ENCODE assay signal across 8 mouse cellular contexts in genomic region chr5:145139571-145140519, GRCm38 (mm10). TPM values are rescaled to one million over a fixed set of nuclear protein-coding genes. Genes with fewer than 3 reads are reported as not detected.
DNase-seq lines count a peak whose midpoint lies in the region; ATAC-seq lines count a peak whose summit lies in the region.

TSS of gene Pdap1 (minus strand) at chr5:145140238.
TSS of gene Bud31 (plus strand) at chr5:145140362.

- peak within 1 kb of the TSS; percentile 87 for H3K4me2 ChIP-seq in hindbrain, embryonic 12.5 days (replicated peaks)

- peak within 1 kb of the TSS; percentile 90 for H3K27ac ChIP-seq in hindbrain, embryonic 12.5 days

- peaks cover 28% of the 10 kb centered on the region for H3K4me1 ChIP-seq in hindbrain, embryonic 12.5 days

- peak; percentile 94 for ATAC-seq in hindbrain, embryonic 12.5 days (ENCODE audit: low FRiP score)

- peaks cover 57% of the 10 kb centered on the region for H3K36me3 ChIP-seq in hindbrain, embryonic 12.5 days

- WGBS in hindbrain, embryonic 12.5 days: under 1% methylated on average over 79 of the region's 84 CpGs

- no peaks in the 10 kb centered on the region for H3K27me3 ChIP-seq in hindbrain, embryonic 12.5 days

- H3K9me3 ChIP-seq in hindbrain, embryonic 12.5 days (replicated peaks): no peaks in the 10 kb centered on the region

- peak within 1 kb of the TSS; percentile 88 for H3K9ac ChIP-seq in hindbrain, embryonic 12.5 days

- peak; percentile 95 for DNase-seq in Muller cell, postnatal 12 days (ENCODE audit: inconsistent ontology term)
- peak; percentile 94 for DNase-seq in cerebellum, adult 9-11 months
- peak; percentile 92 to 95 for DNase-seq in frontal cortex, postnatal 10 days (ENCODE audit: low spot score in 2 of 2)
- DNase-seq in layer of hippocampus, postnatal 14 days (ENCODE audit: low spot score in 2 of 2): peak; percentile 96 to 98
- peak; percentile 96 for DNase-seq in lung, postnatal 14 days
- peak; percentile 93 for DNase-seq in retina, adult 2 months (ENCODE audit: low read depth, low spot score)
- DNase-seq in thymus, postnatal 36 days: peak; percentile 94

- H3K4me3 ChIP-seq in hindbrain, embryonic 12.5 days: peak within 1 kb of the TSS; percentile 94

RNA-seq across cellular contexts. Expression of gene Pdap1, which starts in this region (rescaled TPM):
- 111 and 144 TPM in 2 replicates for polyA plus RNA-seq in hindbrain, embryonic 12.5 days (2016; fragmentation: Nextera tagmentation; extraction: Ambion mirVana)
- total RNA-seq in layer of hippocampus, postnatal 14 days (2021): 100 to 1,000 TPM in 1 of 2 experiments, 10 to 100 TPM in 1; 99.5 to 114 TPM

RNA-seq across cellular contexts. Expression of gene Bud31, which starts in this region (rescaled TPM):
- polyA plus RNA-seq in hindbrain, embryonic 12.5 days (2016; fragmentation: Nextera tagmentation; extraction: Ambion mirVana): 210 and 215 TPM in 2 replicates
- total RNA-seq in layer of hippocampus, postnatal 14 days (2021): 10 to 100 TPM; 78.1 to 85.5 TPM

Comparison
In these comparisons a context has a peak if more than half of its experiments do, and no peak if none do; other contexts are left out.
1. Peak in every context shown above with its lines: DNase-seq, ATAC-seq, H3K4me3 ChIP-seq and H3K27ac ChIP-seq.